Mouse (Mus musculus): Measurements from ENCODE around the gene Klk11.

- TF ChIP-seq CTCF (IDR thresholded peaks at IDR 0.05; ENCODE audit: low read depth, low read length) = no peak
- no peak for TF ChIP-seq GATA1 (IDR thresholded peaks at IDR 0.05; ENCODE audit: borderline replicate concordance, low read length)
Observed at GRCm38 (mm10) chr7:43797844-43798462, 23.5 kb downstream of the Klk11 start.
